Mouse (Mus musculus): ENCODE results near the gene Tmod3. TPM values are rescaled to one million over a fixed set of nuclear protein-coding genes. Genes with fewer than 3 reads are reported as not detected.
"Not testable (repeated sequence)": the region's sequence is repeated elsewhere in the genome, so short reads cannot be mapped to it uniquely, and the experiment has no call there.

The Tmod3 gene
- polyA plus RNA-seq, 1 experiment = 69.3 TPM

- no peaks in the 10 kb centered on the region for H3K36me3 ChIP-seq (ENCODE audit: control insufficient read depth, insufficient read depth, low read length, poor library complexity, severe bottlenecking)
- H3K4me1 ChIP-seq (ENCODE audit: control insufficient read depth, insufficient read depth, low read length) = peaks cover 2% of the 10 kb centered on the region
- no peak overlapping the region for H3K27ac ChIP-seq (ENCODE audit: insufficient read depth, low read length)
- no peaks in the 10 kb centered on the region for H3K9me3 ChIP-seq (replicated peaks; ENCODE audit: control insufficient read depth, insufficient read depth, low read length, poor library complexity, severe bottlenecking)
- no peak overlapping the region for H3K9ac ChIP-seq (ENCODE audit: low read depth, poor library complexity, severe bottlenecking)
- no peak overlapping the region for H3K4me3 ChIP-seq (ENCODE audit: low read depth, low read length)
- no peak for TF ChIP-seq POLR2A (IDR thresholded peaks at IDR 0.05; ENCODE audit: insufficient read depth, low read length)
- no peak for TF ChIP-seq CTCF (IDR thresholded peaks at IDR 0.05; ENCODE audit: low read depth, low read length)
- no peak for TF ChIP-seq EP300 (IDR thresholded peaks at IDR 0.05; ENCODE audit: insufficient read depth, low read depth, low read length)
- H3K27me3 ChIP-seq (ENCODE audit: control insufficient read depth, insufficient read depth, low read length, poor library complexity, severe bottlenecking) = no peaks in the 10 kb centered on the region
Measured at GRCm38 (mm10) chr9:75546885-75547553, 12.4 kb downstream of the Tmod3 start.

- H3K9me3 ChIP-seq (replicated peaks; ENCODE audit: control insufficient read depth, insufficient read depth, low read length, poor library complexity, severe bottlenecking) = no peaks in the 10 kb centered on the region
- H3K27me3 ChIP-seq (ENCODE audit: control insufficient read depth, insufficient read depth, low read length, poor library complexity, severe bottlenecking) = no peaks in the 10 kb centered on the region
- no peak for TF ChIP-seq POLR2A (IDR thresholded peaks at IDR 0.05; ENCODE audit: insufficient read depth, low read length)
- TF ChIP-seq CTCF (IDR thresholded peaks at IDR 0.05; ENCODE audit: low read depth, low read length) = no peak
- no peak for TF ChIP-seq EP300 (IDR thresholded peaks at IDR 0.05; ENCODE audit: insufficient read depth, low read depth, low read length)
- H3K4me3 ChIP-seq (ENCODE audit: low read depth, low read length) = no peak overlapping the region
- no peaks in the 10 kb centered on the region for H3K36me3 ChIP-seq (ENCODE audit: control insufficient read depth, insufficient read depth, low read length, poor library complexity, severe bottlenecking)
- H3K27ac ChIP-seq (ENCODE audit: insufficient read depth, low read length) = no peak overlapping the region
- H3K9ac ChIP-seq (ENCODE audit: low read depth, poor library complexity, severe bottlenecking) = no peak overlapping the region
- H3K4me1 ChIP-seq (ENCODE audit: control insufficient read depth, insufficient read depth, low read length) = no peaks in the 10 kb centered on the region
Measured at GRCm38 (mm10) chr9:75545514-75545913, 13.9 kb downstream of the Tmod3 start.

- Histone ChIP-seq H3K4me1 (ENCODE audit: control insufficient read depth, insufficient read depth, low read length) (no peaks in the 10 kb centered on the region), H3K27ac (ENCODE audit: insufficient read depth, low read length) (no peak overlapping the region), H3K4me3 (ENCODE audit: low read depth, low read length) (no peak overlapping the region), H3K9me3 (replicated peaks; ENCODE audit: control insufficient read depth, insufficient read depth, low read length, poor library complexity, severe bottlenecking) (no peaks in the 10 kb centered on the region), H3K9ac (ENCODE audit: low read depth, poor library complexity, severe bottlenecking) (no peak overlapping the region), H3K36me3 (ENCODE audit: control insufficient read depth, insufficient read depth, low read length, poor library complexity, severe bottlenecking) (no peaks in the 10 kb centered on the region), H3K27me3 (ENCODE audit: control insufficient read depth, insufficient read depth, low read length, poor library complexity, severe bottlenecking) (no peaks in the 10 kb centered on the region)
- TF ChIP-seq CTCF (IDR thresholded peaks at IDR 0.05; ENCODE audit: low read depth, low read length) (no peak), EP300 (IDR thresholded peaks at IDR 0.05; ENCODE audit: insufficient read depth, low read depth, low read length) (no peak), POLR2A (IDR thresholded peaks at IDR 0.05; ENCODE audit: insufficient read depth, low read length) (no peak)
Measured at GRCm38 (mm10) chr9:75541497-75541896, 18.0 kb downstream of the Tmod3 start.

GRCm38 (mm10) chr9:75536422-75536821 is 23.0 kb downstream of the Tmod3 start:
- no peak overlapping the region for H3K27ac ChIP-seq (ENCODE audit: insufficient read depth, low read length)
- no peaks in the 10 kb centered on the region for H3K9me3 ChIP-seq (replicated peaks; ENCODE audit: control insufficient read depth, insufficient read depth, low read length, poor library complexity, severe bottlenecking)
- no peaks in the 10 kb centered on the region for H3K27me3 ChIP-seq (ENCODE audit: control insufficient read depth, insufficient read depth, low read length, poor library complexity, severe bottlenecking)
- no peak overlapping the region for H3K9ac ChIP-seq (ENCODE audit: low read depth, poor library complexity, severe bottlenecking)
- no peak overlapping the region for H3K4me3 ChIP-seq (ENCODE audit: low read depth, low read length)
- H3K36me3 ChIP-seq (ENCODE audit: control insufficient read depth, insufficient read depth, low read length, poor library complexity, severe bottlenecking) = no peaks in the 10 kb centered on the region
- no peaks in the 10 kb centered on the region for H3K4me1 ChIP-seq (ENCODE audit: control insufficient read depth, insufficient read depth, low read length)
- no peak for TF ChIP-seq EP300 (IDR thresholded peaks at IDR 0.05; ENCODE audit: insufficient read depth, low read depth, low read length)
- no peak for TF ChIP-seq POLR2A (IDR thresholded peaks at IDR 0.05; ENCODE audit: insufficient read depth, low read length)
- no peak for TF ChIP-seq CTCF (IDR thresholded peaks at IDR 0.05; ENCODE audit: low read depth, low read length)

- H3K27ac ChIP-seq (ENCODE audit: insufficient read depth, low read length) = no peak overlapping the region
- no peak for TF ChIP-seq CTCF (IDR thresholded peaks at IDR 0.05; ENCODE audit: low read depth, low read length)
- no peak for TF ChIP-seq POLR2A (IDR thresholded peaks at IDR 0.05; ENCODE audit: insufficient read depth, low read length)
- TF ChIP-seq EP300 (IDR thresholded peaks at IDR 0.05; ENCODE audit: insufficient read depth, low read depth, low read length) = no peak
Measured at GRCm38 (mm10) chr9:75534431-75534962, 25.0 kb downstream of the Tmod3 start.

GRCm38 (mm10) chr9:75532989-75533388 is 26.5 kb downstream of the Tmod3 start:
- not testable (repeated sequence) for H3K36me3 ChIP-seq (ENCODE audit: control insufficient read depth, insufficient read depth, low read length, poor library complexity, severe bottlenecking); H3K4me3 ChIP-seq (ENCODE audit: low read depth, low read length); H3K9me3 ChIP-seq (replicated peaks; ENCODE audit: control insufficient read depth, insufficient read depth, low read length, poor library complexity, severe bottlenecking); H3K4me1 ChIP-seq (ENCODE audit: control insufficient read depth, insufficient read depth, low read length); H3K9ac ChIP-seq (ENCODE audit: low read depth, poor library complexity, severe bottlenecking); H3K27ac ChIP-seq (ENCODE audit: insufficient read depth, low read length); H3K27me3 ChIP-seq (ENCODE audit: control insufficient read depth, insufficient read depth, low read length, poor library complexity, severe bottlenecking)

More at GRCm38 (mm10) chr9:75534431-75534962, 25.0 kb downstream of the Tmod3 start:
- H3K9me3 ChIP-seq (replicated peaks; ENCODE audit: control insufficient read depth, insufficient read depth, low read length, poor library complexity, severe bottlenecking) = no peaks in the 10 kb centered on the region
- no peaks in the 10 kb centered on the region for H3K4me1 ChIP-seq (ENCODE audit: control insufficient read depth, insufficient read depth, low read length)
- H3K9ac ChIP-seq (ENCODE audit: low read depth, poor library complexity, severe bottlenecking) = no peak overlapping the region
- no peak overlapping the region for H3K4me3 ChIP-seq (ENCODE audit: low read depth, low read length)
- H3K36me3 ChIP-seq (ENCODE audit: control insufficient read depth, insufficient read depth, low read length, poor library complexity, severe bottlenecking) = no peaks in the 10 kb centered on the region
- no peaks in the 10 kb centered on the region for H3K27me3 ChIP-seq (ENCODE audit: control insufficient read depth, insufficient read depth, low read length, poor library complexity, severe bottlenecking)
